Mouse (Mus musculus) yolk sac, embryonic 10.5 days (tissue): ENCODE results near the gene DXBay18.
A peak's percentile ranks its signal among the peaks of the same experiment; 100 is the strongest.
"Not testable (repeated sequence)": the region's sequence is repeated elsewhere in the genome, so short reads cannot be mapped to it uniquely, and the experiment has no call there.

Experiments used
- DNase-seq: peaks from one replicate; pipeline ENCODE4 v3.0.0-alpha.2; 2017; ENCODE audit warnings: low spot score

The DXBay18 gene

DNA sequence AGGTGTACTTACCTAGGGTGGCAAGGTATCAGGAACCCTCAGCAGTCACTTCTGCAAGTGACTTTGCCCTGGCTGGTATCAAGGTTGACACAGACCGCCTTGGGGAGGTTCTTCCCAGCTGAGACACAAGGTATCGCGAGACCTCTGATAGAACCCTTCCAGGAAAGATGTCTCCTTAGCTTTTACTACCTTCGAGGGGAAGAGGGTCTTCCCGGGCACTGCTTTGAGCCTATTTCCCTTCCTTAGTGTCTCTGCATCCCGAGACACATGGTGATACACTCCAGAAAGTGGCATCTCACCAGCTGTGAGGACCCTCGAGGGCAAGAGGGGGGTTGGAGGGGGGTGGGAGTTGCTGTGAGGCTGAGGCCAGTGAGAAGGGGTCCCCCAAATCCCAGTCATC, at the start of gene DXBay18:
Gene DXBay18 (minus strand): TSS at position 101 of the 400 bp plus-strand sequence.
- DNase-seq: not testable (repeated sequence)

DNA sequence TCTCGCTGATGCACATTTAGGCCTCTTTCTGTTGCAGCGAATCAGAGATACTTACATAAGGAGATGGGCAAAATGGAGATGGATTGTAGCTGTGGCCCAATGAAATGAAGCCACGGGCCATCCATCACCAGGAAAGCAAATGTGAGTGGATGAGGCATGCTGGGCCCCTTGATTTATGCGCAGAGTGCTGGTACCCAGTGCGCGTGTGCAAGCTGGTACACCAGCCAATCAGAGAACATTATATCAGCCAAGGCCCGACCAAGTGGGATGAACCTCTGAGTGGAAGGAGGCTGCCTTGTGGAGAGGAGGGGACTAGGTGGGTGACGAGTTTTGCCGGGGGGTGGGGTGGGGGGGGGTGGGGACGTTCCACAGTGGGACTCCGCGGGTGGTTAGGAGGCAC, 42.7 kb upstream of the DXBay18 start, which contains the start of gene Xlr3b:
Gene Xlr3b (plus strand): TSS at position 274 of the 400 bp plus-strand sequence.
- DNase-seq: peak; percentile 42

- DNase-seq: not testable (repeated sequence)
Observed at GRCm38 (mm10) chrX:73176889-73177288, 27.6 kb upstream of the DXBay18 start, which contains the start of gene Spin2d. TSS of gene Spin2d (minus strand) at chrX:73176989.

DNA sequence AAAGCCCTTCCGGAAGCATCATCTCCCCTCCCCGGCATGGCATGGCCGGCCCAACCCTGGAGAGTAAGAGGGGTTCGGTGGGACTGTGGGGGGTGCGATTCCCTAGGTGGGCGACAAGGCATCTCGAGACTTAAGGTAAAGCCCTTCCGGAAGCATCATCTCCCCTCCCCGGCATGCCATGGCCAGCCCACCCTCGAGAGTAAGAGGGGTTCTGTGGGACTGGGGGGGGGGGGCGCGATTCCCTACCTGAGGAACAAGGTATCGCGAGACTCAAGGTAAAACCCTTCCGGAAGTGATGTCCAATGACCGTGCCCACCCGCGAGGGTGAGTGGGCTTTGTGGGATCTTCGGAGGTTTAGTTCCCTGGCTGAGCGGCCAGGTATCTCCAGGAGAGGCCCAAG, 754 bp downstream of the DXBay18 start, which contains the start of gene Xlr5b:
Gene Xlr5b (plus strand): TSS at position 301 of the 400 bp plus-strand sequence.
- not testable (repeated sequence) for DNase-seq

DNA sequence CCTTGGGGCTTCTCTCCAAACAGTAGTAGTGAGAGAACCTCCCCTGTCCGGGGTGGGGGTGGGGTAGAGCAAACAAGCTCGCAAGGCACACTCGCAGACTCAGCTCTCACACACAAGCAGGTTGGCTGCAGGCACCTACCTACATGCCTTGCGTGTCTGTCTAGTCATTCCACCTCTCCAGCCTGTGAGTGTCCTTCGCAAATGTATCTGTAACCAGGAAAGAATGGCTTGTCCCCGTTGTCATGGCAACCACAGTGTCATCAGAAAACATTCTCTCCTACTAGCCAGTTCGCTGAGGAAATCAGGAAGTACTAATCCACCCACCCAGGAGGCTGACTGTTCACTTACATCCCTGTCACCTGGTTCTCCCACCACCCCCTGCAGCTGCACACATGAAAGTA, 6.0 kb downstream of the DXBay18 start:
- DNase-seq: not testable (repeated sequence)

- not testable (repeated sequence) for DNase-seq
Observed at GRCm38 (mm10) chrX:73122859-73123829, 26.1 kb downstream of the DXBay18 start.

- not testable (repeated sequence) for DNase-seq
Observed at GRCm38 (mm10) chrX:73116747-73117146, 32.5 kb downstream of the DXBay18 start, which contains the start of gene Gm14685. TSS of gene Gm14685 (plus strand) at chrX:73117047.

GRCm38 (mm10) chrX:73096941-73097508, 52.2 kb downstream of the DXBay18 start, which contains the start of gene Xlr3a:
TSS of gene Xlr3a (minus strand) at chrX:73097095.
- DNase-seq: peak; percentile 73
